19 mouse cellular contexts compared by ENCODE assay signal in the genomic region with DNA sequence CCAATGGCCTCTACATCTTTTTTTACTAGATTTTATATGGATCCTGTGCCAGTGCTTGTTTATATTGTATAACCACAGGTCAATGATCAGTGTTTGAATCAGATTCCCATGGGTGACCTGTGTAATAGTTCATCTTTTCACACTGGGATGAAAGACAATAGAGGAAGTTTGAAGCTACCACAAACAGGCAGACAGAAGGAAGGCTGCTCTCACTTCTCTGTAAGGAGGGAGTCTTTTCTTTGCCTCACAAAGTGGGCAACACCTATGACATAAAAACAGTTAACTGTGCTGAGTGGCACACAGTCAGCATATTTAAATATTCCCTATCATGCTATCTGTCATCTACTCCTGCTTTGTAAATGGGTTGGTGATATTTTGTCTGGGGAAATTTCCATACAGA.
"Had no signal": no experiment of that assay in that cellular context is flagged by ENCODE, and none has a peak within 500 bp of the region (broad histone marks: within the 10 kb centered on the region; RNA-seq: fewer than 3 reads in every experiment).

No protein-coding gene starts in this region.

- H3K4me1 ChIP-seq: stomach, embryonic 15.5 days had no signal

- H3K36me3 ChIP-seq: midbrain, embryonic 10.5 days; midbrain, embryonic 12.5 days; neural tube, embryonic 13.5 days; neural tube, embryonic 15.5 days; stomach, embryonic 15.5 days had no signal

- DNase-seq: lung, adult 18-20 months; lung, embryonic 14.5 days; lung, postnatal 10 days; lung, postnatal 4 days; midbrain, embryonic 14.5 days; retina, postnatal 1 day; right cerebral cortex, postnatal 14 days; thymus, adult 2 months; thymus, postnatal 25 days; thymus, postnatal 4 days had no signal

- H3K9me3 ChIP-seq: midbrain, embryonic 10.5 days; midbrain, embryonic 12.5 days; neural tube, embryonic 13.5 days; neural tube, embryonic 15.5 days; stomach, embryonic 15.5 days had no signal

- H3K27me3 ChIP-seq: neural tube, embryonic 15.5 days; stomach, embryonic 15.5 days had no signal

- ATAC-seq: midbrain, embryonic 16.5 days had no signal

- H3K4me3 ChIP-seq: midbrain, embryonic 10.5 days; midbrain, embryonic 12.5 days; myocyte; neural tube, embryonic 13.5 days; neural tube, embryonic 15.5 days; stomach, embryonic 15.5 days had no signal

- H3K4me2 ChIP-seq: lung, embryonic 14.5 days; midbrain, embryonic 12.5 days; neural tube, embryonic 15.5 days; stomach, embryonic 15.5 days had no signal

- H3K27ac ChIP-seq: liver, embryonic 14.5 days; midbrain, embryonic 10.5 days; midbrain, embryonic 12.5 days; neural tube, embryonic 13.5 days; neural tube, embryonic 15.5 days; stomach, embryonic 15.5 days; stomach, postnatal 0 days had no signal

- H3K9ac ChIP-seq: liver, embryonic 14.5 days; lung, embryonic 14.5 days; midbrain, embryonic 12.5 days; neural tube, embryonic 13.5 days; neural tube, embryonic 15.5 days; stomach, embryonic 15.5 days had no signal
